Mouse (Mus musculus): Measurements from ENCODE around the gene Trim8.

DNA sequence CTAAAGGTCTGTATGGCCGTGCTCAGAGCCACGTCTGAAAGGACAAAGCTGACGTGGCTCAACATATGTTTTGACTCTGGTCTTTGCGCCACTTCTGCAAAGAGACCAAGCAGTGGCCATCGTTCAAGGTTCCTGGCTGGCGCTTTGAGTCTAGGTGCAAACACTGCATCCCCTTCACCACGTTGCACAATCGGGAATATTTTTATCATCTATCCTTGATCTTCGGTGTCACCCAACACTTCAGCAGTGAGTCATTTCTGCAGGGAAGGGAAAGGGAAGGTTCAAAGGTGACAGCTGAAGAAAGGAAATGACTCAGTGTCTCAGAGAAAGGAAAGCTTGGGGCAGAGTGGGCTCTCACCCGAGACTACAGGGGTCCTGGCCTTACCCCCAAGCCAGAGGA, 42.2 kb upstream of the Trim8 start:
- TF ChIP-seq POLR2A (IDR thresholded peaks at IDR 0.05; ENCODE audit: borderline replicate concordance, extremely low read depth, low read depth, low read length), result no peak
- TF ChIP-seq CTCF (IDR thresholded peaks at IDR 0.05; ENCODE audit: insufficient read depth, low read length), result no peak
